Mouse (Mus musculus) layer of hippocampus, adult 2 months (tissue): ENCODE measurements at regions not wholly inside any gene's neighbourhood (a gene's known extent, or its start where the extent isn't known, plus 50 kb on each side); places are given as distances from the start of the nearest gene placed in this dataset.

Source experiments
- DNase-seq, 2 experiments: peaks; one replicate each; pipeline ENCODE4 v3.0.0; 2022; ENCODE audit warnings: low spot score in 2 of 2
- H3K27ac ChIP-seq: fragments of 200-600 bp; 2 replicates; pipeline ENCODE4 v1.8.1; 2022
- H3K4me3 ChIP-seq: fragments of 200-600 bp; 2 replicates; pipeline ENCODE4 v1.8.1; 2022; ENCODE audit warnings: mild to moderate bottlenecking
- CTCF ChIP-seq: fragments of 200-600 bp; conservative IDR thresholded peaks from 2 replicates; pipeline ENCODE4 v1.8.1; 2022; ENCODE audit warnings: antibody characterized with exemption, mild to moderate bottlenecking, moderate library complexity

DNA sequence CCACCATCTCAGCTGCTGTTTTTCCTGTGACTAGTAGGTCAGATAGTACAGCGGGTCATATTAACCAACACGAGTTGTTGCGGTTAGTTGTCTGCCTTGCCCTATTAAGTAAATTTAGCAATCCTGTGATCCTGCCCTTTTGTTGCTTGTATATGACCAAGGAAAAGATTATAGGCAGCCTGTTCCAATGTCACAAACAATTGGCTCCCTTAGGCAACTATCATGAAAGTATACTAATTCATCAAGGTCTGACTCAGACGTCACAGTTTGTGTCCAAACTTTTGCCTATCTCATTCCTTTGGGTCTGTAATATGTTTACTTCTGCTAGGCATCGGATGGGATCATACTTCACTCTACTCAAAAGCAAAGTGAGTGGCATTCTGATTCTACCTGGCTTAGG, 100.4 kb upstream of the Fggy start:
- no peak for TF ChIP-seq CTCF
- H3K4me3 ChIP-seq = no peak overlapping the region
- no peak overlapping the region for H3K27ac ChIP-seq
- no peak for DNase-seq

DNA sequence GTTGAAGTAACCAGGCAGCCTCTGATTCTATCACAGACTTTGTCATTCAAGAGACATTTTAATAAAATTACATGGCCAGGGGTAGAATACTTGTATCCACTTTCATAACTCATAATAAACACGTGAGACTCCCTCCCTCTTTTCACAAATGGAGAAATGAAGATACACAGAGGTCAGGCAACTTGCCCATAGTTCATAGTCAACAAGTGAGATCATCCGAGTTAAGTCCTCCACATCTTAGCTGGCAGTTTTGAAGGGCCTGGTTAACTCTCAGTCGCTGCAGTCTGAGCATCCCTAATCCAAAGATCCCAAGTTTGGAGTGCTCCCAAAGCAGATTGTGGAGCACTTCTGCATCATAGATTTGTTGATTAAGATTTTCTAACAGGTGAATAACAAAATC, 94.8 kb upstream of the Fggy start:
- no peak for TF ChIP-seq CTCF

GRCm38 (mm10) chr4:95463082-95463825, 94.1 kb upstream of the Fggy start:
- Histone ChIP-seq H3K4me3 (no peak overlapping the region), H3K27ac (no peak overlapping the region)
- TF ChIP-seq CTCF = no peak
- no peak for DNase-seq

More for the DNA sequence above, 94.8 kb upstream of the Fggy start:
- Histone ChIP-seq H3K4me3 (no peak overlapping the region), H3K27ac (no peak overlapping the region)
- no peak for DNase-seq

DNA sequence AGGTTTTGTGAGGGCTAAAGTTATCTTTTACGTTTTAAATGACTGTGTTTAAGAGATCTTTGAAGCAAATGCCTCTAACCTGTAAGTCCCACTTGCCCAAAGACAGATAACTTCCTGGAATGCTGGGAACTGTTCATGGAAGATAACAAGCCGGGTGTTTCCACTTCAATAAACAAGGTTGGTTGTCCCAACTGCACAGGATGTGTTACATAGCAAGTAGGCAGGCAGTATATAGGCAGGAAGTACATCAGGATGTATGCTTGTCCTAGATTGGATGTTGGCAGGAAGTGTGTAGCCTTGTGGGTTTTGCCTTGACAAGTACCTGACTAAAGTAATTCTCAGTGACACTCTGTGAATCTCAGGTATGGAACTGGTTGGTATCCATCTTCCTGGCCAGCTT, 90.7 kb upstream of the Fggy start:
- H3K27ac ChIP-seq = no peak overlapping the region
- DNase-seq = no peak
- H3K4me3 ChIP-seq = no peak overlapping the region
- TF ChIP-seq CTCF = no peak

- Histone ChIP-seq H3K27ac (no peak overlapping the region), H3K4me3 (no peak overlapping the region)
- DNase-seq = no peak
- TF ChIP-seq CTCF = no peak
Observed at GRCm38 (mm10) chr4:95467526-95467925, 89.8 kb upstream of the Fggy start.

DNA sequence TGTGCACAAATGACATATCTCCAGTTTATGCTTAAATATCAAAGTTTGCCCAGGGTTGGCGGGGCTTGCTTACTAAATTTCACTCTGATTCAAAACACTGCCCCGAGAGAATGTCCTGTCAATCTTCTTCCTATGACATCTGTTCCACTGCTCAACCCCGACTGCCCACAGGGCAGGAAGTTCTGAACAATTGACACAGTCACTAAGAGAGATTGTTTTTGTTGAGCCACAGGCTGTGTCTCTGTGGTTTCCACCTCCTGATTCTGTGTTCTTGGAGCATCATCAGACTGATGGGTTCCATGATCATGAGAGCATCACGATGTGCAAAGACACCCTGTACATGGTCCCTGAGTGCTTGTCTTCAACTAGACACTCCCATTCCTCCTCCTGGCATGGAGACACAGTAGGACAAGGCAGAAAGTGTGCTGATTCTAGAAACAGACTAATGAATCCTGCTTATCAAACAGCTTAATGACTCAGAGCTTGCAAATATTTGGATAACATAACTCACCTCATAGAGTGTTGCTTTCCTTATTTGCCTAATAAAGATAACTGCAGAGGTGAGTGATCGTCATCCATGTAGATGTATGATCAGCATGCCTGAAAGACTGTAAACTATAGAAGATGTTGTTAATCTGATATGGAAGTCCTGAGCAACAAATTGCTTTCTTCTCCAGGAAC, 82.4 kb upstream of the Fggy start:
- TF ChIP-seq CTCF = no peak
- Histone ChIP-seq H3K27ac (no peak overlapping the region), H3K4me3 (no peak overlapping the region)
- no peak for DNase-seq

GRCm38 (mm10) chr4:95476071-95476724, 81.1 kb upstream of the Fggy start:
- TF ChIP-seq CTCF = no peak
- peak overlapping the region; percentile 19; the same call in 1 of the 2 replicates for H3K27ac ChIP-seq
- peak; percentile 7 to 10 for DNase-seq
- no peak overlapping the region for H3K4me3 ChIP-seq

DNA sequence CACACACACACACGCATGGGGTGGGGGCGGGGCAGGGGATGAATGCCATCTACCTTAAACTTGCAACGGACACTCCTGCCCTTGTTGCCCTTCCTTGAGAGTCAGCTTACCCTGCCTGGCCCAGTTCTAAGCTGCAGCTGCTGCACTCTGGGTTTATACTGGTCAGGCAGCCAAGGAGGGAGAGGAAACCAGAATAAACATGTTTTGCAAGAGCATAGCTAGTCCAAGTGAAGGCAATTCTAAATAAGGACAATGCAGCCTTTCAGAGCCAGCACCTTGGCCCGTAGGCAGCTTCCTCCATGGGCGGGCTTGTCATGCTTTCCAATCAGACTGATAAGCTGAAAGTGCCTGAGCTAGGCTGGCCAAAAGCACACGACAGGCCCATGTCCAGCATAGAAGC, 73.7 kb upstream of the Fggy start:
- no peak for TF ChIP-seq CTCF
- no peak for DNase-seq
- Histone ChIP-seq H3K27ac (no peak overlapping the region), H3K4me3 (no peak overlapping the region)

GRCm38 (mm10) chr4:95487323-95487722, 70.0 kb upstream of the Fggy start:
- no peak for DNase-seq
- Histone ChIP-seq H3K27ac (no peak overlapping the region), H3K4me3 (no peak overlapping the region)
- TF ChIP-seq CTCF = no peak

DNA sequence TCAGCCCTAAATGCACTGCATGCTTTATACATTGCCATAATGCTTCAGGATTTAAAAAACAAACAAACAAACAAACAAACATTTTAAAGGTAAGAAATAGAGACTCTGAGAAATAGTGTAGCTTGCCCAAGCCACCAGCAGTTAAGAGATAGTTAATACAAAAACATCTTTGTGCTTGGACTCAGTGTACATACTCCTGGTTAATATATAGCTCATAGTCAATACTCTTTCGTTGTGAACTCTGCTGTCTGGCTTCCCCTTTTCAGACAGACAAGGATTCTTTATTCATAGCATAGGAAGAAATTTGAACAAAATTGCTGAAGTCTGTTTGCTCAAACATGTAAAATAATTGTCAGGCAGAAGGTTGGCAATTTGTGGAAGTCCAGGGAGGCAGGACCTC, 69.3 kb upstream of the Fggy start:
- TF ChIP-seq CTCF = no peak
- H3K27ac ChIP-seq = no peak overlapping the region
- DNase-seq = no peak
- no peak overlapping the region for H3K4me3 ChIP-seq

DNA sequence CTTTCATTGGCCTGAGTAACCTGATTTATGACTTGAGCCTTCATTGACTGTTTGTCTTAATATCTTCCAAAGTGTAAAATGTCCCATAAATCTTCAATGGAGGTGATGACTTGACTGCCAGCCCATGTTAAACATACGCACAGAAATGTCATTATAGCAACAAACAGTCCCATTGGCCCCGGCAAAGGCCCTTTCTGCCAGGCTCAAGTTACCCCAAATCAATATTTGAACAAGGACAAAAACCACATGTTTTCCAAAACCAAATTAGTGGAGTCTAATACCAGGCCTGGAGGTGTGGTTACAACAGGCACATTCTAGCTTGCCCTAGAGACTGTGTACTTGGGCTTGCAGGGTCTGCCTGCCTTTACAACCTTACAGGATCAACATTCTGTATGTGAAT, 68.2 kb upstream of the Fggy start:
- DNase-seq = no peak
- Histone ChIP-seq H3K4me3 (no peak overlapping the region), H3K27ac (no peak overlapping the region)
- TF ChIP-seq CTCF = no peak

- Histone ChIP-seq H3K4me3 (no peak overlapping the region), H3K27ac (no peak overlapping the region)
- no peak for DNase-seq
- TF ChIP-seq CTCF = no peak
Observed at GRCm38 (mm10) chr4:95500265-95500664, 57.0 kb upstream of the Fggy start.

GRCm38 (mm10) chr4:95501164-95501563, 56.1 kb upstream of the Fggy start:
- Histone ChIP-seq H3K27ac (no peak overlapping the region), H3K4me3 (no peak overlapping the region)
- no peak for TF ChIP-seq CTCF
- DNase-seq = no peak
